Mouse (Mus musculus) gastrocnemius, adult 2 months (tissue): Measurements from ENCODE around the gene 3100002H09Rik. TPM values are rescaled to one million over a fixed set of nuclear protein-coding genes. Genes with fewer than 3 reads are reported as not detected.

ENCODE experiments used
- DNase-seq: peaks from one replicate; pipeline ENCODE4 v3.0.0; 2022
- H3K27ac ChIP-seq: fragments of 200-600 bp; 2 replicates; pipeline ENCODE4 v1.8.1; 2022; ENCODE audit warnings: mild to moderate bottlenecking
- H3K4me3 ChIP-seq: fragments of 200-600 bp; 2 replicates; pipeline ENCODE4 v1.8.1; 2022; ENCODE audit warnings: mild to moderate bottlenecking, moderate library complexity
- CTCF ChIP-seq: fragments of 200-600 bp; IDR thresholded peaks from 2 replicates; pipeline ENCODE4 v1.8.1; 2022; ENCODE audit warnings: antibody characterized with exemption, mild to moderate bottlenecking, moderate library complexity
- intact Hi-C: fragments of 180-260 bp; cut with DNase I; formaldehyde crosslinking; loops from one replicate; pipeline ENCODE4 v1.15.1; 2025
- long read RNA-seq, 2 experiments: library from polyadenylated mRNA; stranded (forward); transcript quantifications; one replicate each; pipeline ENCODE4 v2.0.0; 2021
- total RNA-seq, 2 experiments: library from RNA; stranded (reverse); gene quantifications; 2 replicates each; pipeline ENCODE4 v1.2.3; 2021

The 3100002H09Rik gene
- total RNA-seq, result not detected
- long read RNA-seq, experiment 1, result 0 reads
- long read RNA-seq, experiment 2, result 0 reads

DNA sequence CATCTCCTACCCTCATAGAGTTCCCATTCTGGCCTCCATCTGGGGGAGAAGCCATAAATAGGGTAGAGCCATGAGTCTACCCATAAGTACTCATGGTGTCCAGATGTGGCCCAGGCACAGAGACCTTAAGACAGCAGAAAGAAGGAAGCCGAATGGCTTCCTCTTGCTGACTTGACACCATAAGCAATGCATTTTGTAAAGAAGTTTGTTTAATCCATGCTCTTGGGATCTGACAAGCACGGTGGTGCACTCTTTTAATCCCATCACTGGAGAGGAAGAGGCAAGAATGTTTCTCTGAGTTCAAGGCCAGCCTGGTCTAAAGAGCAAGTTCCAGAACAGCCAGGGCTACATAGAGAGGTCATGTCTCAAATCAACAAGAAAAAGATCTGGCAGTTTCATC lies at the start of gene 3100002H09Rik:
TSS of gene 3100002H09Rik (minus strand) at position 101 of the 400 bp plus-strand sequence.
- Histone ChIP-seq H3K27ac (no peak within 1 kb of the TSS), H3K4me3 (no peak within 1 kb of the TSS)
- DNase-seq, result no peak
- no peak for TF ChIP-seq CTCF
- intact Hi-C loops, result no loop called here

DNA sequence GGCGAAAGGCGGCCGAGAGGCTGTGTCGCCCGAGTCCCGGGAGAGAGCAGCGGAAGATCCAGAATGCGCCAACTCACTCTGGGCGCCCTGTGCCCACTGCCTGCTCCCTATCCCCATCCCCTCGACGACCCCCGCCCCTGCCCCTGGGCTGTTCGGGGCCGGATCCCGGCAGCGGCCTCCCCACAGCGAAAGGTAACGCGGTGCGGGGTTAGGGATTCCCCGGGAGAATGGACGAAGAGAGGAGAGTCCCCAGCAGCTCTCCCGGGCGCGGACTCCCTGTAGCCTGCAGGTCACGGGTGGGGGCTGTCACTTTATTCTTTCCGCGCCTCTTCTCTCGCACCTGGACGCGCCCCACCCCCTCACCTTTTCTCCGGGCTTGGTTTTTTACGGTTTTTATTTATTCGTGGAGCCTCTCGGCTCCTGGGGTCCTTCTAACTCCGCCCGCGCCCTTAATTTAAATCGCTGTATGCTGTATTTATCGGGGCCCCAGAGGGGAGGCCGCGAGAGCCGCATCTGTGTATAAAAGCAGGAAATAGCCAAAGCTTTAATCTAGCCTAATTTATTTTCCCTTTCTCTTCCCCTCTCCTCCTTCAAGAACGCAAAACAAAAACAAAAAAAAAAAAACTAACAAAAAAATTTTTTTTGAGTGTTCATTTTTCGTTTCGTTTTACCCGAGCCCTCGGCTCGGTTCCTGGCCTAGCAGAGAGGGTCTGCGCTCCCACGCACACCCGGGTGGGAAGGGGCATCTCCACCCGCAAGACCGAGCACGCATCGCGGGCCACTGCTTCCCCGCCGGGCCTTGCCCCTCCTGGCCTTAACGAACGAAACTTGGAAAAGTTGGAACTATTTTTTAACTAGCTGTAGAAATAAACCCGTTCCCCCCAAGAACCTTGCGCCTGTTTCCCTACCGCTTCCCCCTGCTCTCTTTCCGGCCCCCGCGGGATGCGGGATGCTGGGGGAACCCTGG lies 48.9 kb upstream of the 3100002H09Rik start:
- intact Hi-C loops, result loop anchor here (5.0 kb wide), 1 partner anchor 517 kb away; no protein-coding TSS in a partner anchor
- TF ChIP-seq CTCF, result no peak
- Histone ChIP-seq H3K27ac (no peak overlapping the region), H3K4me3 (peak overlapping the region; percentile 86)
- no peak for DNase-seq

DNA sequence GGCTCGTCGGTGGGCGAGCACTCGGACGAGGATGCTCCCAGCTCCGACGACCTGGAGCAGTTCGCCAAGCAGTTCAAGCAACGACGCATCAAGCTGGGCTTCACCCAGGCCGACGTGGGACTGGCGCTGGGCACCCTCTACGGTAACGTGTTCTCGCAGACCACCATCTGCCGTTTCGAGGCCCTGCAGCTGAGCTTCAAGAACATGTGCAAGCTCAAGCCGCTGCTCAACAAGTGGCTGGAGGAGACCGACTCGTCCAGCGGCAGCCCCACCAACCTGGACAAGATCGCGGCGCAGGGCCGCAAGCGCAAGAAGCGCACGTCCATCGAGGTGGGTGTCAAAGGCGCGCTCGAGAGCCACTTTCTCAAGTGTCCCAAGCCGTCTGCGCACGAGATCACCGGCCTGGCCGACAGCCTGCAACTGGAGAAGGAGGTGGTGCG lies 47.8 kb upstream of the 3100002H09Rik start:
- H3K27ac ChIP-seq, result no peak overlapping the region
- TF ChIP-seq CTCF, result no peak
- intact Hi-C loops, result no loop called here
- H3K4me3 ChIP-seq, result peak overlapping the region; percentile 86
- no peak for DNase-seq

DNA sequence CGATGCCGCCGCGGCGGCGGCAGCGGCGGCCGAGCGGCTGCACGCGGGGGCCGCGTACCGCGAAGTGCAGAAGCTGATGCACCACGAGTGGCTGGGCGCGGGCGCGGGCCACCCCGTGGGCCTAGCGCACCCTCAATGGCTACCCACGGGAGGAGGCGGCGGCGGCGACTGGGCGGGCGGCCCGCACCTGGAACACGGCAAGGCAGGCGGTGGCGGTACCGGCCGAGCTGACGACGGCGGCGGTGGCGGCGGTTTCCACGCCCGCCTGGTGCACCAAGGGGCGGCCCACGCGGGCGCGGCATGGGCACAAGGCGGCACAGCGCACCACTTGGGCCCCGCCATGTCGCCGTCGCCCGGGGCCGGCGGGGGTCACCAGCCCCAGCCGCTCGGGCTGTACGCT lies 47.2 kb upstream of the 3100002H09Rik start:
- no peak for TF ChIP-seq CTCF
- peak overlapping the region; percentile 86 for H3K4me3 ChIP-seq
- peak; percentile 36 for DNase-seq
- no peak overlapping the region; the same call in 1 of the 2 replicates for H3K27ac ChIP-seq
- intact Hi-C loops, result no loop called here

DNA sequence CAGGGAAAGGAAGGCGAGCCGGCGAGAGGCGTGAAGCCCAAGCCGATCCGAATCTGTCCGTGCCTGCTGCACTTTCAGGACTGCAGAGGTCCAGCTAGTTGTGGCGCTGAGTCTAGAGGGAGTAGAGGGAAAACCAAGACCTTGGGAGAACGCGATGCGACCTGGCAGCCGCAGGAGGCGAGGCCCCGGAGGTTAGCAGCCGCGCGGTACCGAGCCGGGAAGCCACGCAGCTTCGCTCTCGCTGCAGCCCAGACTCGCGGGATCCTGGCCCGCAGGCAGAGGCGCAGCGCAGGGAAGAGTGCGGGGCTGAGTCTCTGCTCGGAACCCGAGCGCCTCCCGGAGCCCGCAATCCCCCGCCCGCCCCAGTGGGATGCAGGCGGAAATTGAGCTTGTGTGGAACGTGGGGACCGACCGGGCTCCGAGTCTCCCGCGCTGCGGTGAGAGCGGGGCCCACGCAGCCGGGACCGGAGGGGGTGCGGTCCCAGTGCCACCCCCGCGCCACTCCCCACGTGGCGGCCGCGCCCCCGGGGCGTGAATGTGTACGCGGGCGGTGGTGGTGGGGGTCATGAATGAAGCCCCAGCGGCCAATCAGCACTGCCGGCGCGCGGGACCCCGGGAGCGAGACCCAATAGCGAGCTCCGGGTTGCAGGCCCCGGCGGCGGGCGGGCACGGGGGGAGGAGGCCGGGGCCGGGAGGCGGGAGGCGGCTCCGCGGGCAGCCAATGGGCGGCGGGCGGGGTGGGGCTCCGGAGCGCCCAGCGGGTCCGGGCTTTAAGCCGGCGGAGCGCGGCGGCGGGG lies 46.4 kb upstream of the 3100002H09Rik start:
- intact Hi-C loops, result no loop called here
- H3K27ac ChIP-seq, result peak overlapping the region; percentile 6; the same call in 1 of the 2 replicates
- DNase-seq, result peak; percentile 92
- no peak for TF ChIP-seq CTCF
- H3K4me3 ChIP-seq, result peak overlapping the region; percentile 86

DNA sequence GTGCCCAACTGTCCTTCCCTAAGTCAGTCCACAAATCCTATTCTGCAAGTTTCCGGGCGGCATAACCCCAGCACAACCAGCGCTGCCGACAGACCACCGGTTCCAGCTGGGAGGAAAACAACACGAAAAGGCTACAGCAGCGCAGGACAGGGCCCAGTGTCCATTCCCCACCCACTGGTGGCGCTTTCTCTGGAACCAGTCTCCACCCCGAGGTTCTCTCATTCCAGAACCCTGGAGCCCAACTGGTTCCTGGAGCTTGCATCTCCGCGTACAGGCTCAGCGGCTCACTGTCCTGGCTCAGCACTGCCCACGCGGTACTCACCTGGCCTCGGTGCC lies 45.9 kb upstream of the 3100002H09Rik start, which contains the start of gene Pou3f1:
TSS of gene Pou3f1 (plus strand) at position 290 of the 336 bp plus-strand sequence.
- Histone ChIP-seq H3K4me3 (peak within 1 kb of the TSS; percentile 86), H3K27ac (peak within 1 kb of the TSS; percentile 6; the same call in 1 of the 2 replicates)
- intact Hi-C loops, result no loop called here
- DNase-seq, result peak; percentile 23
- TF ChIP-seq CTCF, result no peak

DNA sequence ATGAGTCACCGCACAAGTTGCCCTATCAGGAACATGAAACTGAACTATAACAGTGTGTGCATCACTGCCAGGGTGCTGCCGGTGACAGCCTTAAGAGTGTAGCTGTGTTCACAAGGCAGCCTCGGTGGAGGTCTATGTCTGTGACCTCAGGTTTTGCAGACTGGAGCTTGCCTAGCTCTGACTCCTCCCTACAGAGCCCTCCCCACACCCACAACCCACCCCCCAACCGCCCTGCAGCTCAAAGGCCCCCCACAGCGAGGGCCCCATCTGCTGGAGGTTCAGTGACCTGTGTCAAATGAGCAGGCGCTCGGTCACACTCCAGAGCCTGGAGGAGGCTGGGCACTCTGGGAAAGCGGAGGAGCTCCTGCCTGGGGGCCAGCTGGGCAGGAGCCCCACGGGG lies 42.3 kb upstream of the 3100002H09Rik start:
- no peak overlapping the region for H3K27ac ChIP-seq
- DNase-seq, result no peak
- no peak for TF ChIP-seq CTCF
- H3K4me3 ChIP-seq, result no peak overlapping the region
- intact Hi-C loops, result no loop called here

DNA sequence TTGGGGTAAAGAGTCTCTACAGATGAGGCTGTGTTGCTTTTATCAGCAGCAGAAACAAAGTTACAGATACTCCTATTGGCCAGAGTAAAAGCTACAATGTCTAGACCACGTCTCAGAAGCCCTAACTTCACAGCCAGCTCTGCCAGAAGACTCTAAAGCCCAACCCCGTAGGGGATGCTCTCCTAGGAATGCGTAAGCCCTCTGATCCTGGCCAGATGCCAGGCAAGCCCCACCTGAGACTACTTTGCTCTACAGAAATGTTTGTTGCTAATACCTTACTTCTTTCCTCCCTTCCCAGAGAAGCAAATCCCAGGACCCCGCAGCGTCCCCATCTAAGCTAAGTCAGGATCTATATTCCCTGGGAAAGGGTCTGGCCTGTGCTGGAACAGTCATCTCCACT lies 37.3 kb upstream of the 3100002H09Rik start:
- no peak overlapping the region for H3K4me3 ChIP-seq
- no peak overlapping the region for H3K27ac ChIP-seq
- intact Hi-C loops, result no loop called here
- TF ChIP-seq CTCF, result no peak
- DNase-seq, result no peak

DNA sequence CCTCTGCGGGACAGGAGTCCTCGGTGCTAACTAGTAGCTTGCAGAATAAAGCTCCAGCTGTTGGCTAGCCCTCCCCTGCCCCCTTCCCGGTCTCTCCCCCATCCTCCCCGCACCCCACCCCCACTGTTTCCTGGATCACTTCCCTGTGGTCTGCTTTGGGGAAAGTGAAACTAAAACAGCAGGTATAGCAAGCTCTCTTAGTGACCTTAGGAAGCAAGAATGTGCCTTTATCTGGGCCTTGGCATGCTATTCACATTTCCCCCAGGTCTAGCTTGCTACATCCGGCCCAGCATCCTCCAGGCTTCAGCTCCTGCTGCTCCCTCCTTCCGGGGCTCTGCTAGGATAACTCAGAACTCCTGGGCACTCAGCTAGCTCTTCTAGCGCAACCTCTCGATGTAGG lies 36.0 kb upstream of the 3100002H09Rik start:
- no peak for TF ChIP-seq CTCF
- H3K4me3 ChIP-seq, result peak overlapping the region; percentile 60
- DNase-seq, result no peak
- intact Hi-C loops, result no loop called here
- H3K27ac ChIP-seq, result peak overlapping the region; percentile 20; the same call in 1 of the 2 replicates

DNA sequence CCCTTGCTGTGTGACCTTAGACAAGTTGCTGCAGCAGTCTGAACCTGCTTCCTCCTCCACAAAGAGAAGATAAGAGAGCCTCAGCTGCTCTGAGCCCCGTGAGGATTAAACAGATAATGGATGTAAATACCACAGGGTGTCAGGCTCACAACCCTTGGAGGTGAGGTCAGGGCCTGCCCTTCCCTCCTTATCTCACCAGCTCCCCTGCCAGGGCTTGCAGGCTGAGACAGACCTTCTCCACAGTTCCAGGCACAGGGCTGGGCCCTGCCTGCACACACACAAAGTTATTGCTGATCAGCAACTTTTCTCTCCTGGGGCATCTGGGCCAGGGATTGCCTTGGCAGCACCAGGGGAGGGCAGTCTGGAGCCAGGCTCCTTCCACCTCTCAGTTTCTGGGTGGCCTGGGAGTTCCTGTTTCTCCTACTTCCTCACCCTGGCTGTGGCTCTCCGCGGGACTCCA lies 34.4 kb upstream of the 3100002H09Rik start:
- Histone ChIP-seq H3K4me3 (no peak overlapping the region), H3K27ac (no peak overlapping the region)
- peak; percentile 16; the same call in 1 of the 2 replicates for TF ChIP-seq CTCF
- peak; percentile 27 for DNase-seq
- intact Hi-C loops, result no loop called here

DNA sequence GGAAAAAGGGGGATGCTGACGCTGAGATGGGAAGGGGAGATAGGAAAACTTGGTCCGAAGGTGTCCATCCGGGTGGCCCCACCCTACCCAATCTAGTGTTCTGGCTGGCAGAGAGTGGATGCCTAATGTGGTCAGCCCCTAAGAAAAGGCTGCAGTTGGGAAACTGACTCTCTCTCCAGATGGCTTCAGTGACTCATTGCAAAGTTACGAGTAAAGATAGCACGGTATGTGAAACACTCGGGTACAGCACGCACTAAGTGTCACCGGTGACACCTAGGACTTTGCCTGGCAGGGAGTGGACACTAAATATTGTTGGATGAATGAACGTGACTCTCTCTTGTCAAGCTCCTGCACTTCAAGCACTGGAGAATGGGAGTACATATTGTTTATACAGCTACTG lies 33.3 kb upstream of the 3100002H09Rik start:
- no peak for TF ChIP-seq CTCF
- intact Hi-C loops, result no loop called here
- H3K27ac ChIP-seq, result no peak overlapping the region
- no peak for DNase-seq
- no peak overlapping the region for H3K4me3 ChIP-seq

DNA sequence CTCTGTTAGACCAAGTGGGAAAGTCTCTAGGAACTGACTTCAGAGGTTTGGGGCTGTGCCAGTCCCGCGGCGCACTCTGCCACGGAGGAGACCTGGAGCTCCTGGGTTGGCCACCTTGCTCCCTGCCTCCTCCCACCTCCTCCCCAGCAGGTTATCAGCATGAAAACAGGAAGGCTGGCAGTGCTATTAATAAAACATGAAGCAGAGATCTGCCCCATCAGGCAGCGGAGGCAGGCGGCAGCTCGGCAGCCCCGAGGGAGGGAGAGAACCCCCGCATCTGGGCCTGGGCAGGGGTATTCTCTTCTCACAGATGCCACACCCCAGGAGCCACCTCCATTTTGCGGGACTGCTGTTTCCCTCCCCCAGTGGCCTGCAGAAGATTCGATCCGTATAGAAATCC lies 29.1 kb upstream of the 3100002H09Rik start:
- intact Hi-C loops, result no loop called here
- no peak for TF ChIP-seq CTCF
- no peak for DNase-seq
- Histone ChIP-seq H3K4me3 (no peak overlapping the region), H3K27ac (no peak overlapping the region)
